Mouse (Mus musculus) stomach, postnatal 0 days (tissue): Measurements from ENCODE around the gene Cyfip2. TPM values are rescaled to one million over a fixed set of nuclear protein-coding genes. Genes with fewer than 3 reads are reported as not detected.

Experiments
- ATAC-seq: fragments of 200-750 bp; cut with Nextera tagmentation; 2 replicates; pipeline ENCODE4 v1.8.0; 2017; ENCODE audit not compliant: low FRiP score, low TSS enrichment
- DNase-seq: peaks from one replicate; pipeline ENCODE4 v3.0.0-alpha.2; 2016; ENCODE audit warnings: low spot score
- H3K27ac ChIP-seq: fragments of 300-500 bp; sonication (generic); replicated peaks from 2 replicates; pipeline ENCODE4 v1.5.1; 2014; ENCODE audit warnings: mild to moderate bottlenecking, control low read depth
- H3K27me3 ChIP-seq: fragments of 300-500 bp; sonication (generic); 2 replicates; pipeline ENCODE4 v1.6.1; 2014; ENCODE audit warnings: low read length; ENCODE audit not compliant: control insufficient read depth, insufficient read depth
- H3K36me3 ChIP-seq: fragments of 300-500 bp; sonication (generic); 2 replicates; pipeline ENCODE4 v1.6.1; 2014; ENCODE audit warnings: low read length, mixed read lengths; ENCODE audit not compliant: control insufficient read depth, insufficient read depth
- H3K4me1 ChIP-seq: fragments of 300-500 bp; sonication (generic); replicated peaks from 2 replicates; pipeline ENCODE4 v1.6.1; 2014; ENCODE audit warnings: antibody characterized with exemption; ENCODE audit not compliant: control insufficient read depth, insufficient read depth
- H3K4me2 ChIP-seq: fragments of 300-500 bp; sonication (generic); replicated peaks from 2 replicates; pipeline ENCODE4 v1.6.1; 2014; ENCODE audit warnings: low read depth, mild to moderate bottlenecking, control low read depth, moderate library complexity
- H3K4me3 ChIP-seq: fragments of 300-500 bp; sonication (generic); 2 replicates; pipeline ENCODE4 v1.5.1; 2014; ENCODE audit warnings: low read depth, low read length, control low read depth
- H3K9ac ChIP-seq: fragments of 300-500 bp; sonication (generic); 2 replicates; pipeline ENCODE4 v1.6.1; 2014; ENCODE audit warnings: mild to moderate bottlenecking, low read length, control low read depth, mixed read lengths
- H3K9me3 ChIP-seq: fragments of 300-500 bp; sonication (generic); 2 replicates; pipeline ENCODE4 v1.6.1; 2016; ENCODE audit warnings: low read length; ENCODE audit not compliant: control insufficient read depth
- CTCF ChIP-seq: IDR thresholded peaks from 2 replicates; pipeline ENCODE4 v1.5.1; 2016; ENCODE audit warnings: antibody characterized with exemption, low read depth, mild to moderate bottlenecking, moderate library complexity
- EP300 ChIP-seq: optimal IDR thresholded peaks from 2 replicates; pipeline ENCODE3; 2016; ENCODE audit warnings: antibody characterized with exemption
- WGBS: fragments of 180-500 bp; shearing (Covaris S2); extraction: QIAGEN DNeasy Blood & Tissue Kit; methylation state at CpG from one replicate; pipeline ENCODE4 v1.1.7; 2014; 5-methylcytosine and 5-hydroxymethylcytosine counted together
- polyA plus RNA-seq: library from polyadenylated mRNA; unstranded; fragments of >200 nt; fragmentation: Nextera tagmentation; extraction: Ambion mirVana; gene quantifications from 2 replicates; pipeline ENCODE4 v1.2.1, GENCODE M21; 2015

The Cyfip2 gene
- polyA plus RNA-seq, 1 experiment from 2014 or later, result 2.8 TPM

DNA sequence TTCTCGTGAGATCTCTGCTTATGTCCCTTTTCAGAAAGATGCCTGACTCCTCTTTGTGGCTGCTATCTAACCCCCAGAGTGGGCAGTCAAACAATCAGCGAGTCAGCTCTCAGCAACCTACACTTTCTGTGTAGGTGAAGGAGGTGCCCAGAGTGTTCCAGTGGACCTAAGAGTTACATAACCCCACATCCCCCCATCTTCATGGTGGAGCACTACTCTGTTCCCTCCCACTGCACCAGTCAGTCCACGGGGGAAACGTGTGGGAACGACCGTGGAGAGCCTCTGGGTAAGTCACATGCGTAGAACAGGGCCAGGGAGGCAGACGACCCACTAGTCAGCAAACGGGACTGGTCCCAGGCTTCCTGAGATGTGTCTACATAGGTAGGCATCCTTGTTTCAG is 93.3 kb downstream of the Cyfip2 start:
- ATAC-seq, result no peak
- 87% methylated on average over 9 of the region's 9 CpGs for WGBS
- Histone ChIP-seq H3K36me3 (no peaks in the 10 kb centered on the region), H3K9ac (no peak overlapping the region), H3K27me3 (no peaks in the 10 kb centered on the region), H3K27ac (no peak overlapping the region), H3K4me1 (0 out of 2 replicates have a peak, but pooled peaks cover 4% of the 10 kb centered on the region), H3K9me3 (no peaks in the 10 kb centered on the region), H3K4me3 (no peak overlapping the region), H3K4me2 (no peak overlapping the region)
- no peak for TF ChIP-seq CTCF
- TF ChIP-seq EP300, result no peak
- DNase-seq, result no peak

DNA sequence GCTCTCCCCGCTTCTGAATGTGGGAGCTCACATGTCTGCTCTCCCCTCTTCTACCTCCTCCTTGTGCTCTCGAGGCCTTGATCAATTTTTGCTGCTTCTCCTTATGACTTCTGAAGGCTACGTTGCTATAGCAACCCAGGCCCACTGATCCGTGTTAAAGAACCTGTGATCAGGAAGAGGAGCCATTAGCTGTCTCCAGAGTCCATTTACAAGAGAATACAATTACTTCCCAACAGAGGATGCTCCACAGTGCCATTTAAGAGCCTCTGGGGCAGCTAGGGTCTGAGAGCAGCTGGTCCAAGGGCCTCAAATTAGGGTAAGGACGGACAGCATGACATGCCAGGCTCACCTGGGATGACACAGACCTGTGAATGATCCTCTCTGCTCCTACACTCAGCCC is 94.1 kb downstream of the Cyfip2 start:
- H3K4me1 ChIP-seq, result 0 out of 2 replicates have a peak, but pooled peaks cover 4% of the 10 kb centered on the region
- no peak overlapping the region for H3K4me2 ChIP-seq
- no peaks in the 10 kb centered on the region for H3K27me3 ChIP-seq
- H3K27ac ChIP-seq, result no peak overlapping the region
- H3K9me3 ChIP-seq, result no peaks in the 10 kb centered on the region
- ATAC-seq (no peak), DNase-seq (no peak)
- 50% methylated on average over 5 of the region's 5 CpGs for WGBS
- no peak for TF ChIP-seq CTCF
- TF ChIP-seq EP300, result no peak
- H3K9ac ChIP-seq, result no peak overlapping the region
- H3K36me3 ChIP-seq, result no peaks in the 10 kb centered on the region
- H3K4me3 ChIP-seq, result no peak overlapping the region

DNA sequence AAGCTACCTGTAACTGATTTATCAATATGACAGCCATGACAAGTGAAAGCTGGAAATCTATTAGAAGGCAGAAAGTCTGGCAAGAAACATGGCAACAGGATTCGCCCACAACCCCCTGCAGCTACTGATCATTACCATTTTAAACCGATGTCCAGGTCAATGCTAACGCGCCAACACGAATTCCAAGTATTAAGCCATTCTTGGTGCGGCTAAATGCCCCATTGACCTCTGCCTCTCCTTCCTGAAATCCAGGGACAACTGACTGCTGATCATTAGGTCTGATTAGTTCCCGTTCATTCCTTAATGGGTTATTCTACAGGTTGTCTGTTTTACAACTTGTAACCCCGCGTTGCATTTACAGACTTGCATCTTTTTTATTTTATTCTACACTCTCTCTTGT is 95.0 kb downstream of the Cyfip2 start:
- H3K4me3 ChIP-seq, result no peak overlapping the region
- no peak overlapping the region for H3K9ac ChIP-seq
- DNase-seq, result no peak
- WGBS, result 89% methylated on average over 9 of the region's 9 CpGs
- H3K27ac ChIP-seq, result no peak overlapping the region
- TF ChIP-seq EP300 (no peak), CTCF (no peak)
- no peaks in the 10 kb centered on the region for H3K36me3 ChIP-seq
- no peak overlapping the region for H3K4me2 ChIP-seq
- no peak for ATAC-seq
- H3K27me3 ChIP-seq, result no peaks in the 10 kb centered on the region
- H3K9me3 ChIP-seq, result no peaks in the 10 kb centered on the region
- 0 out of 2 replicates have a peak, but pooled peaks cover 4% of the 10 kb centered on the region for H3K4me1 ChIP-seq

DNA sequence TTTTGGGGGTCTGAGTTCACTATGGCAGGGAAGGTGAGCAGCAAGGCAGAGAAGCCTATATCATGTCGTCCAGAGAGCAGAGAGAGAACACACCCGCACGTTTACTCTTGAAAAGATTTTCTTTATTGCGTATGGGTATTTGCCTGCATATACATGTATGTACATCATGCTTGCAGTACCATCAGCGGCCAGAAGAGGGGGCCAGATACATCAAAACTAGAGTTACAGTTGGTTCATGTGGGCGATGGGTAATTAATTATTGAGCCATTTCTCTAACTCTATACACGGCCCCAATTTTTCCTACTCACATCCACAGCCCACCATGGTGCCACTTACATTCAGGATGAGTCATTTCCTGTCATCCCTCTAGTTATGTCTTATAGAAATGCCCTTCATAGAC is 96.0 kb downstream of the Cyfip2 start:
- H3K4me2 ChIP-seq, result no peak overlapping the region
- no peaks in the 10 kb centered on the region for H3K36me3 ChIP-seq
- no peaks in the 10 kb centered on the region for H3K27me3 ChIP-seq
- H3K9ac ChIP-seq, result no peak overlapping the region
- H3K4me3 ChIP-seq, result no peak overlapping the region
- H3K27ac ChIP-seq, result no peak overlapping the region
- H3K4me1 ChIP-seq, result 0 out of 2 replicates have a peak, but pooled peaks cover 4% of the 10 kb centered on the region
- DNase-seq (peak; percentile 54), ATAC-seq (no peak)
- 78% methylated on average over 7 of the region's 7 CpGs for WGBS
- H3K9me3 ChIP-seq, result no peaks in the 10 kb centered on the region
- TF ChIP-seq CTCF (peak; percentile 75), EP300 (no peak)

DNA sequence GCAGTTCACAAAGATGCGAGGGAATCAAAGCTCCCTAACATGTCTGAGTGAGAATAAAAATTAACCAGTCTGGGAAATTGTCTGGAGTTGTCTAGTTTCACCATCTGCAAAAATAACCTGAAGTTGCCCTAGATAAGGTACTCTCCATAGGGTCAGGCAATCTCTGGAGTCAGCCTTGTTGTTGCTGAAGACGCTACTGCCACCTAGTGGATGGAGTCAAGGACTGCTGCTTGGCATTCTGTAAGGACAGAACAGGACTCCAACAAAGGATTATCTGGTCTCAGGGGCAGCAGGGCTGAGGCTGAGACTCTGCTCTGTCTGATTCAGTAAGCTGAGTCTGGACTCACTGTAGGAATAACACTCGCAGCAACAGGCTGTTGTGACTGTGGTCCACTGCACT is 97.3 kb downstream of the Cyfip2 start:
- TF ChIP-seq EP300, result no peak
- TF ChIP-seq CTCF, result peak; percentile 99
- WGBS, result 10% methylated on average over 3 of the region's 3 CpGs
- Histone ChIP-seq H3K9me3 (no peaks in the 10 kb centered on the region), H3K4me3 (no peak overlapping the region), H3K4me1 (0 out of 2 replicates have a peak, but pooled peaks cover 4% of the 10 kb centered on the region), H3K27me3 (no peaks in the 10 kb centered on the region), H3K27ac (peak overlapping the region; percentile 96), H3K9ac (no peak overlapping the region), H3K36me3 (no peaks in the 10 kb centered on the region), H3K4me2 (peak overlapping the region; percentile 25)
- DNase-seq, result peak; percentile 69
- peak; percentile 76 for ATAC-seq

DNA sequence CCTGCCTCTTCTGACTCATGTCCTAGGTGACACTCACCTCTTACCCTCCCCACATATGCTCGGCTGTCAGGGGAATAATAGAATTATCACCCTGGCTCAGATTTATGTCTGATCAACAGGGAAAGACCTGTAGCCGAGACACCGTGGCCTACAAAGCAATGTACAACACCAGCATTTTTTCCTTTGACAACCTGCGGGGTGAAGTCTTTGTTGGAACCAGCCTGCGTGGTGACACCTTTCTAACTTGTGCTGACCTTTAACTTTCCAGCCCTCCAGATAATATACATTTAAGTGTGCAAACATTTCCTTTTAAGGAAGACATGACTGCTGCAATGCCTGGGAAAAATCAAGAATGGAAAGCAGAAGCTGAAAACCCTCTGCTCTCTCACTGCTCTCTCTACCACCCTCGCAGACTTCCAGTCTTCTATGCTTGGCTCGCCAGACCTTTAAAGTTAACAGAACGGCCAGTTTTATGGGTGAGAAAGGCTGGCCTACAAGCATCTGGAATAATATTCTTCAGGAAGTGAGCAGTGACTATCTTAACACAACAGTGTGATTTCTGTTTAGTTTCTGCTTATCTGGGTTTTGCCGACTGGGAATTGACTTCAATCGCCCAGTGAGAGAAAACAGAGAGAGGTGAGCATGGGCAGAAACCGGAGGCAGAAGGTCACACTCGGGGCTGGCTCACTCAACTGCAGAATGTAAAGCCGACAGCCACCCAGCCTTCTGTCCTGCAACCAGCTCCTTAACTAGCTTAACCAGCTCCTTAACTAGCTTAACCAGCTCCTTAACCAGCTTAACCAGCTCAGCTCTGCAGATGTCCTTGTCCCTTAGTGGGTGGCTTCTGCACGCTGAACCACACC is 98.1 kb downstream of the Cyfip2 start:
- no peaks in the 10 kb centered on the region for H3K9me3 ChIP-seq
- peak overlapping the region; percentile 41 for H3K9ac ChIP-seq
- no peaks in the 10 kb centered on the region for H3K27me3 ChIP-seq
- no peak for TF ChIP-seq CTCF
- peak; percentile 46 for TF ChIP-seq EP300
- 0 out of 2 replicates have a peak, but pooled peaks cover 4% of the 10 kb centered on the region for H3K4me1 ChIP-seq
- WGBS, result 16% methylated on average over 14 of the region's 14 CpGs
- H3K4me3 ChIP-seq, result no peak overlapping the region
- H3K4me2 ChIP-seq, result peak overlapping the region; percentile 25
- DNase-seq (peak; percentile 24), ATAC-seq (no peak)
- peak overlapping the region; percentile 96 for H3K27ac ChIP-seq
- H3K36me3 ChIP-seq, result no peaks in the 10 kb centered on the region
